Mouse (Mus musculus): Measurements from ENCODE around the gene Gm49366.
"Not testable (repeated sequence)": the region's sequence is repeated elsewhere in the genome, so short reads cannot be mapped to it uniquely, and the experiment has no call there.

Gene Gm49366

GRCm38 (mm10) chr12:84038691-84039111 lies at the start of gene Gm49366:
Gm49366 (plus strand) TSS chr12:84038935.
- DNase-seq (ENCODE audit: low spot score) = not testable (repeated sequence)

GRCm38 (mm10) chr12:83989378-83989777 lies 49.4 kb upstream of the Gm49366 start:
- no peak for DNase-seq (ENCODE audit: low spot score)

GRCm38 (mm10) chr12:83997221-83997620 lies 41.5 kb upstream of the Gm49366 start:
- DNase-seq (ENCODE audit: low spot score) = no peak

- no peak for DNase-seq (ENCODE audit: low spot score)
Observed at GRCm38 (mm10) chr12:83998341-83999107, 40.2 kb upstream of the Gm49366 start.

- not testable (repeated sequence) for DNase-seq (ENCODE audit: low spot score)
Observed at GRCm38 (mm10) chr12:83999237-83999636, 39.5 kb upstream of the Gm49366 start.

- no peak for DNase-seq (ENCODE audit: low spot score)
Observed at GRCm38 (mm10) chr12:84000418-84000817, 38.3 kb upstream of the Gm49366 start.

- no peak for DNase-seq (ENCODE audit: low spot score)
Observed at GRCm38 (mm10) chr12:84003866-84004265, 34.9 kb upstream of the Gm49366 start.

GRCm38 (mm10) chr12:84008251-84008650 lies 30.5 kb upstream of the Gm49366 start:
- no peak for DNase-seq (ENCODE audit: low spot score)

GRCm38 (mm10) chr12:84008729-84009128 lies 30.0 kb upstream of the Gm49366 start:
- DNase-seq (ENCODE audit: low spot score) = no peak

GRCm38 (mm10) chr12:84009171-84009965 lies 29.4 kb upstream of the Gm49366 start, which contains the start of gene Acot1:
Acot1 (plus strand) TSS chr12:84009490.
- not testable (repeated sequence) for DNase-seq (ENCODE audit: low spot score)

- DNase-seq (ENCODE audit: low spot score) = no peak
Observed at GRCm38 (mm10) chr12:84010201-84010600, 28.5 kb upstream of the Gm49366 start.

- DNase-seq (ENCODE audit: low spot score) = no peak
Observed at GRCm38 (mm10) chr12:84011251-84012040, 27.3 kb upstream of the Gm49366 start.

GRCm38 (mm10) chr12:84013130-84013529 lies 25.6 kb upstream of the Gm49366 start:
- no peak for DNase-seq (ENCODE audit: low spot score)

GRCm38 (mm10) chr12:84013701-84014100 lies 25.0 kb upstream of the Gm49366 start:
- DNase-seq (ENCODE audit: low spot score) = no peak

GRCm38 (mm10) chr12:84020528-84020927 lies 18.2 kb upstream of the Gm49366 start:
- DNase-seq (ENCODE audit: low spot score) = not testable (repeated sequence)

- DNase-seq (ENCODE audit: low spot score) = not testable (repeated sequence)
Observed at GRCm38 (mm10) chr12:84022266-84022665, 16.5 kb upstream of the Gm49366 start.

GRCm38 (mm10) chr12:84023052-84023745 lies 15.5 kb upstream of the Gm49366 start:
- DNase-seq (ENCODE audit: low spot score) = no peak

GRCm38 (mm10) chr12:84025888-84026287 lies 12.8 kb upstream of the Gm49366 start:
- DNase-seq (ENCODE audit: low spot score) = no peak

GRCm38 (mm10) chr12:84028328-84028727 lies 10.4 kb upstream of the Gm49366 start:
- not testable (repeated sequence) for DNase-seq (ENCODE audit: low spot score)

- DNase-seq (ENCODE audit: low spot score) = not testable (repeated sequence)
Observed at GRCm38 (mm10) chr12:84029043-84029442, 9.7 kb upstream of the Gm49366 start.

- DNase-seq (ENCODE audit: low spot score) = peak; percentile 42
Observed at GRCm38 (mm10) chr12:84030659-84031332, 7.9 kb upstream of the Gm49366 start.

All from spleen, adult 12 weeks (tissue).